Mouse (Mus musculus): Measurements from ENCODE around the gene 6030445D17Rik.

Gene 6030445D17Rik

GRCm38 (mm10) chr4:136461206-136461605, 844 bp upstream of the 6030445D17Rik start:
- DNase-seq = no peak

GRCm38 (mm10) chr4:136461761-136462085, 327 bp upstream of the 6030445D17Rik start:
- no peak for DNase-seq

DNA sequence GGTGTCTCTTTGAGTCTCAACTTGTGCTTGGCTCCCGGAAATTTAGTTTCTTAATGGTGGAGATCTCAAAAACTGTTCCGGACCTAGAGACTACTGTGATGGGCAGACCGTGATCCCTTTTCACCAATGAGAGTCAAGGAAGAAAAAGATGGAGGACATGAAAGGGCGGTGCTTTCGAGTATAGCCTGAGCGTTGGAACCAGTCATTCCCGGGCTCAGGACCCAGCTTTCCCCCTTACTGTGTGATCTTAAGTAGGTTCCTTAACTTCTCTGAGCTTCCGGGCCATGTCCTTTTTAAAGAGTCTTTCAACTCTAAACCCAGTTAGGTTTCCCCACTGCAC, 759 bp downstream of the 6030445D17Rik start:
- no peak for DNase-seq

GRCm38 (mm10) chr4:136463436-136463835, 1.4 kb downstream of the 6030445D17Rik start:
- no peak for DNase-seq

GRCm38 (mm10) chr4:136466226-136466625, 4.2 kb downstream of the 6030445D17Rik start:
- peak; percentile 34 for DNase-seq

DNA sequence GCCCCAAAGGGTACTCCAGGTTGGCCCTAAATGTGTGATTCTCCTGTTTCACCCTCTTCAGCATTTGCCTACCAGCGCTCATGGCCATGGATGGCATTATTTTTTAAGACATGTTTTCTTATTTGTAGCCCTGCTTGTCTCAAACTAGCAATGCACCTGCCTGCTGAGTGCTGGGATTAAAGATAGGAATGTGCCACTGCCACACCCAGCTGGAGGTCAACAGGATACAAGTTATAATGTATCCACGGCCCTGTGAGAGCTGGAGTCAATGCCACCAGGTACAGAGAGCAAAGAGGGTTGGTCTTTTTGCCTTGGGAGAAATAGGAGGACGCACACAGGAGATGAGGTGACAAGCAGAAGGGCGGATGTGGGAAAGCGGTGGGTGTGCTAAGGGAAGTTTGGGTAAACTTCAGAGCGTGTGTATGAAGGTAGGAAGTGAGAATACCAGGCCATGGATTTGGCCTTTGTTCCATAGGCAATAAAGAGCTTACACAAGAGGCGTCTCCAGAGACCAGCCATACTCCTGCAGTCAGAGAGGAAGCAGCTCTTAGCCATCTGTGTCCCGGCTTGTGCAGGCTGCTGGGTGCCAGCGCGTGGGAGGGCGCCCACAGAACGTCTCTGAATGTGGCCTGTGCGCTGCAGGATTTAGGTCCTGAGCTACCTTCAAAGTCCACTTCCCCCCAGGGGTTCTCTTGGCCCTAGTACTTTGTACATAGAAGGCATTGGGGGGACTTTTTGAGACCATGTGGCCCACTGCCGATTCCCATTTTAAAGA, 6.7 kb downstream of the 6030445D17Rik start:
- no peak for DNase-seq

DNA sequence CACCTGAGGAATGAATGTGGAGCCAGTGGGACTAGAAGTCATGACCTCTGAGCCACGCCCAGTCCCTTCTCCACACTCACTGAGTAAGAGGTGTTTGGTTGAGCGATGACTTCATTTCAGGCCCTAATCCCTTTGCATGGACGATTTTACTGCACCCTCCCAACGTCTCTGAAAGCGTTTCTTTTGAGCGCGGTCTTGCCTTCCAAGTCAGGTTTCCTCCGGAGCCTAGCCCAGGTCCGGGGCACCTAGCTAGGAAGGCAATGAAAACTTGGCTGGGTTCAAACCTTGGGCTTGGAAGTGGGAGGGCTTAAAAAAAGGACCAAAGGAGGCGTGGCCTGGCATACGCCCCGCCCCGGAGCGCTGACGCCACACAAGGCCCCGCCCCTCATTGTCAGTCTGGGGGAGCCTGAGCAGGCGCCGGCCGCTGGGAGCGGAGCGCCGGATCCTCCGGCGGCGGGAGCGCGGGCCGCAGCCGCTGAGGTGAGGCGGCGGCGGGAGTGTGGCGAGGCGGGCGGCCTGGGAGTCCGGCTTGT, 7.4 kb downstream of the 6030445D17Rik start, which contains the start of gene Luzp1:
Luzp1 (plus strand) TSS at position 391 of the 533 bp plus-strand sequence.
- DNase-seq = peak; percentile 98

- no peak for DNase-seq
Measured at GRCm38 (mm10) chr4:136469941-136470346, 7.9 kb downstream of the 6030445D17Rik start.

DNA sequence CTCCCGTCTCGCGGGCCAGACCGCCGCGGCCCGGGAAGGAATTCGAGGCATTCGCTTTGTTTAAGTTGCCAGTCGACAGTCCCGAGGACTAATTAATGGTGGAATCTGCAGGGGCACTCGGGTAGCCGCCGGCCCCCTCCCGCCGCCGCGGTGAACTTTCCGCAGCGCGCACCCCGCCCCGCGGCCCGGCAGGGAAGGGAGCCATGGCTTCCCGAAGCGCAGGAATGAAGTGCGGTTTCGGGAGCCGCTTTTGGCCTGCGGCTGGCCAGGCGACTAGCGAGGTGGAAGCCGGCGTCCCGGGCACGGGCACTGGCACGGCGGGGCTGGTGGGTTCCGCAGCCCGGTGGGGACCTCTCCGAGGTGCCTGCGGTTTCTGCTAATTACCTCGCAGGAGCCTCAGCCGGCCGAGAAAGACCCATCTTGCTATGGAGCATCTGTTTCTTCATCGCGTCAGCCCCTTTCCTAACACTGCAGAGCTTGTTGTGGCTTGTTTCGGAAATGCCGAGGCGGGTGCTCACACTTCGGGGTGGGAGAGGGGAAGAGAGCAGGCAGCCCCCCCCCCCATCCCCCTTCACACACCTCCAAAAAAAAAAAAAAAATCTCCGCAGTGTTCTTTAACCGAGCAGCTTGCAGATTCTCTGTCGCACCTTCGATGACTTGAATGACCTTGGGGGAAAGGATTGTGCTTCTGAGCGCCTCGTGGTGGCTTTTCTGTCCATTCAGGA, 8.5 kb downstream of the 6030445D17Rik start:
- DNase-seq = peak; percentile 77

- no peak for DNase-seq
Measured at GRCm38 (mm10) chr4:136476692-136477091, 14.6 kb downstream of the 6030445D17Rik start.

- no peak for DNase-seq
Measured at GRCm38 (mm10) chr4:136486549-136486948, 24.5 kb downstream of the 6030445D17Rik start.

DNA sequence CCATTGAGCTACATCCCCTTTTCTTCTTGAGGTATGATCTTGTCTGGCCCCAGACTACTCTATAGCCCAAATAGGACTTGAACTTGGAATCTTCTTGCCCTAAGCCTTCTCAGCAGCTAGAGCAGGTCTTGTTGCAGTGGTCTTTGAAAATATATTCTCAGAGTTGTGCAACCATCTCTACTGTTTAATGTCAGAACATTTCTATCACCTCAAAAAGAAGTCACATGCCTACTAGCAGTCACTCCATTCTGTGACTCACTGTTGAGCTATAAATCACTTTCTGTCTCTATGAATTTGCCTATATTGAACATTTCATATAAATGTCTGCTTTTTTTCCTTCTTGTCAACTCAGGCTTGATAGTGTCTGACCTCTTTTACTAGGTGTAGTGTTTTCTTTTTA, 33.9 kb downstream of the 6030445D17Rik start:
- no peak for DNase-seq

GRCm38 (mm10) chr4:136505426-136506215, 43.6 kb downstream of the 6030445D17Rik start:
- no peak for DNase-seq

DNA sequence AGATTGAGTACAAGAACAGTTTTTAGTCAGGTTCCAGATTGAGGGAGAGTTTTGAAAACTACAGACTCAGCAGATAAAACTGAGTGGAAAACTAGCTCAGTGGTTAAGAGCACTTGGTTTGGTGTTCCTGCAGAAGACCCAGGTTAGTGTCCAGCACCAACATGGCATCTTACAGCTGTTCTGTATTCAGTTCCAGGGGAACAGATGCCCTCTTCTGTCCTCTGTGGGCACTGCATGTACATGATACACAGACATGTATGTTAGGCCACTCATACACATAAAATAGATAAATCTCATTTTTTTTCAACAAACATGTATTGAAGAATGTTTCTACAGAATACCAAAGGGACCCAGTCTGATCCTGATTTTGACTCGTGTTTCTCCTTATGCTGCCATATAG, 47.8 kb downstream of the 6030445D17Rik start:
- DNase-seq = peak; percentile 48

- no peak for DNase-seq
Measured at GRCm38 (mm10) chr4:136511708-136512107, 49.7 kb downstream of the 6030445D17Rik start.

GRCm38 (mm10) chr4:136512905-136513304, 50.9 kb downstream of the 6030445D17Rik start:
- DNase-seq = no peak
